Mouse (Mus musculus): ENCODE measurements at regions not wholly inside any gene's neighbourhood (a gene's known extent, or its start where the extent isn't known, plus 50 kb on each side); places are given as distances from the start of the nearest gene placed in this dataset.

GRCm38 (mm10) chr11:25330696-25331095 is 879.9 kb downstream of the 5730522E02Rik start:
- no peak for TF ChIP-seq SMC3 (IDR thresholded peaks at IDR 0.05; ENCODE audit: low read depth, low read length)
- TF ChIP-seq CTCF (conservative IDR thresholded peaks at IDR 0.05 in 1 of 2, IDR thresholded peaks at IDR 0.05 in 1 of 2; ENCODE audit: low read depth in 2 of 2, low read length in 2 of 2), result no peak
- TF ChIP-seq POLR2AphosphoS2 (IDR thresholded peaks at IDR 0.05; ENCODE audit: low read depth, low read length), result no peak
- no peak for TF ChIP-seq RCOR1 (conservative IDR thresholded peaks at IDR 0.05; ENCODE audit: low read depth, low read length)
- no peak for TF ChIP-seq RAD21 (IDR thresholded peaks at IDR 0.05; ENCODE audit: low read depth, low read length)
- no peak for TF ChIP-seq MAFK (IDR thresholded peaks at IDR 0.05; ENCODE audit: insufficient replicate concordance, low read length)
- no peak for TF ChIP-seq POLR2A (IDR thresholded peaks at IDR 0.05; ENCODE audit: low read depth, low read length)

Data from CH12.LX (cell line).